Mouse (Mus musculus) MEL (cell line): Measurements from ENCODE around the gene Stambp. TPM values are rescaled to one million over a fixed set of nuclear protein-coding genes. Genes with fewer than 3 reads are reported as not detected.

Experiments used
- DNase-seq: peaks from one replicate; pipeline ENCODE4 v3.0.0; 2011; ENCODE audit warnings: low read depth, low spot score
- H3K27ac ChIP-seq: 2 replicates; pipeline ENCODE4 v1.5.1; 2012; ENCODE audit warnings: low read depth, mild to moderate bottlenecking, control low read depth, low read length, moderate library complexity; ENCODE audit not compliant: control insufficient read depth
- H3K27me3 ChIP-seq, 2 experiments: fragments of 150-350 bp in 1 of 2; sonication (generic) in 1 of 2; 2 replicates each; pipeline ENCODE4 v1.6.1; 2012; ENCODE audit warnings: low read length in 2 of 2, mild to moderate bottlenecking in 2 of 2, improper control_type of control experiment in 1 of 2, moderate library complexity in 1 of 2; ENCODE audit not compliant: insufficient read depth in 2 of 2, control insufficient read depth in 1 of 2
- H3K36me3 ChIP-seq, 2 experiments: 2 replicates each; pipeline ENCODE4 v1.6.1; 2012 to 2014; ENCODE audit warnings: low read length in 2 of 2, improper control_type of control experiment in 1 of 2, inconsistent platforms in 1 of 2, mild to moderate bottlenecking in 1 of 2; ENCODE audit not compliant: insufficient read depth in 2 of 2, control insufficient read depth in 1 of 2
- H3K4me1 ChIP-seq, 2 experiments: fragments of 150-350 bp in 1 of 2; sonication (generic) in 1 of 2; 2 replicates each; pipeline ENCODE4 v1.6.1; 2012; ENCODE audit warnings: low read length in 2 of 2, improper control_type of control experiment in 1 of 2, mild to moderate bottlenecking in 1 of 2; ENCODE audit not compliant: insufficient read depth in 2 of 2, control insufficient read depth in 1 of 2
- H3K4me3 ChIP-seq, 2 experiments: fragments of 150-350 bp in 1 of 2; sonication (generic) in 1 of 2; 2 replicates each; pipeline ENCODE4 v1.5.1; 2012; ENCODE audit warnings: low read depth in 2 of 2, low read length in 2 of 2, mild to moderate bottlenecking in 2 of 2, moderate library complexity in 2 of 2, control low read depth in 1 of 2, improper control_type of control experiment in 1 of 2; ENCODE audit not compliant: control insufficient read depth in 1 of 2, insufficient read depth in 1 of 2
- H3K79me2 ChIP-seq: 2 replicates; pipeline ENCODE4 v1.6.1; 2012; ENCODE audit warnings: mild to moderate bottlenecking, low read length, moderate library complexity; ENCODE audit not compliant: control insufficient read depth, poor library complexity, insufficient read depth
- H3K9ac ChIP-seq: 2 replicates; pipeline ENCODE4 v1.6.1; 2012; ENCODE audit warnings: low read depth, mild to moderate bottlenecking, control low read depth, low read length, moderate library complexity; ENCODE audit not compliant: control insufficient read depth, poor library complexity, severe bottlenecking
- H3K9me3 ChIP-seq: fragments of 150-350 bp; sonication (generic); replicated peaks from 2 replicates; pipeline ENCODE4 v1.6.1; 2012; ENCODE audit warnings: mild to moderate bottlenecking, low read length, improper control_type of control experiment, moderate library complexity; ENCODE audit not compliant: insufficient read depth
- BHLHE40 ChIP-seq: IDR thresholded peaks from 2 replicates; pipeline ENCODE4 v1.6.1; 2012; ENCODE audit warnings: low read depth, mild to moderate bottlenecking, inconsistent platforms, low read length, improper control_type of control experiment, borderline replicate concordance
- CHD1 ChIP-seq: IDR thresholded peaks from 2 replicates; pipeline ENCODE4 v1.6.1; 2012; ENCODE audit warnings: low read depth, mild to moderate bottlenecking, inconsistent platforms, low read length, improper control_type of control experiment
- CHD2 ChIP-seq: IDR thresholded peaks from 2 replicates; pipeline ENCODE4 v1.6.1; 2011; ENCODE audit warnings: low read length, improper control_type of control experiment
- E2F4 ChIP-seq: IDR thresholded peaks from 2 replicates; pipeline ENCODE4 v1.6.1; 2011; ENCODE audit warnings: low read depth, low read length, improper control_type of control experiment, borderline replicate concordance
- ELF1 ChIP-seq: IDR thresholded peaks from 2 replicates; pipeline ENCODE4 v1.6.1; 2014; ENCODE audit warnings: low read depth, mild to moderate bottlenecking, inconsistent platforms, low read length, improper control_type of control experiment, moderate library complexity
- GABPA ChIP-seq: IDR thresholded peaks from 2 replicates; pipeline ENCODE4 v1.6.1; 2012; ENCODE audit warnings: low read depth, mild to moderate bottlenecking, inconsistent platforms, low read length, improper control_type of control experiment, moderate library complexity
- GATA1 ChIP-seq: IDR thresholded peaks from 2 replicates; pipeline ENCODE4 v1.6.1; 2011; ENCODE audit warnings: low read depth, low read length, improper control_type of control experiment
- HCFC1 ChIP-seq: IDR thresholded peaks from 2 replicates; pipeline ENCODE4 v1.6.1; 2012; ENCODE audit warnings: low read depth, mild to moderate bottlenecking, inconsistent platforms, low read length, improper control_type of control experiment, moderate library complexity
- MAX ChIP-seq: IDR thresholded peaks from 2 replicates; pipeline ENCODE4 v1.6.1; 2011; ENCODE audit warnings: low read length, improper control_type of control experiment
- MAZ ChIP-seq: IDR thresholded peaks from 2 replicates; pipeline ENCODE4 v1.6.1; 2012; ENCODE audit warnings: low read depth, mild to moderate bottlenecking, inconsistent platforms, low read length, improper control_type of control experiment
- MEF2A ChIP-seq: IDR thresholded peaks from 2 replicates; pipeline ENCODE4 v1.6.1; 2014; ENCODE audit warnings: low read depth, mild to moderate bottlenecking, inconsistent platforms, low read length, improper control_type of control experiment; ENCODE audit not compliant: poor library complexity, insufficient replicate concordance, severe bottlenecking; ENCODE audit errors: extremely low read depth
- MYC ChIP-seq: IDR thresholded peaks from 2 replicates; pipeline ENCODE4 v1.6.1; 2011; ENCODE audit warnings: low read depth, mild to moderate bottlenecking, low read length, improper control_type of control experiment, moderate library complexity
- NELFE ChIP-seq: IDR thresholded peaks from 2 replicates; pipeline ENCODE4 v1.6.1; 2011; ENCODE audit warnings: low read depth, low read length, improper control_type of control experiment
- NRF1 ChIP-seq: IDR thresholded peaks from 2 replicates; pipeline ENCODE4 v1.6.1; 2014; ENCODE audit warnings: low read depth, mild to moderate bottlenecking, inconsistent platforms, low read length, improper control_type of control experiment, moderate library complexity; ENCODE audit not compliant: poor library complexity, insufficient read depth, severe bottlenecking
- POLR2A ChIP-seq, 2 experiments: IDR thresholded peaks; 2 replicates each; pipeline ENCODE4 v1.6.1; 2011 to 2012; ENCODE audit warnings: low read length in 2 of 2, mild to moderate bottlenecking in 2 of 2, control low read depth in 1 of 2, improper control_type of control experiment in 1 of 2, low read depth in 1 of 2, moderate library complexity in 1 of 2; ENCODE audit not compliant: control insufficient read depth in 1 of 2, insufficient read depth in 1 of 2, poor library complexity in 1 of 2
- RAD21 ChIP-seq: IDR thresholded peaks from 2 replicates; pipeline ENCODE4 v1.6.1; 2011; ENCODE audit warnings: mild to moderate bottlenecking, low read depth, low read length, improper control_type of control experiment
- RCOR1 ChIP-seq: IDR thresholded peaks from 2 replicates; pipeline ENCODE4 v1.6.1; 2012; ENCODE audit warnings: low read depth, mild to moderate bottlenecking, inconsistent platforms, low read length, improper control_type of control experiment
- SIN3A ChIP-seq: IDR thresholded peaks from 2 replicates; pipeline ENCODE4 v1.6.1; 2012; ENCODE audit warnings: low read length, improper control_type of control experiment, inconsistent platforms
- TAL1 ChIP-seq: IDR thresholded peaks from 2 replicates; pipeline ENCODE4 v1.6.1; 2012; ENCODE audit warnings: mild to moderate bottlenecking, inconsistent platforms, low read length, moderate library complexity, mixed read lengths
- TCF12 ChIP-seq: IDR thresholded peaks from 2 replicates; pipeline ENCODE4 v1.6.1; 2014; ENCODE audit warnings: low read depth, mild to moderate bottlenecking, inconsistent platforms, low read length, improper control_type of control experiment, moderate library complexity
- UBTF ChIP-seq: IDR thresholded peaks from 2 replicates; pipeline ENCODE4 v1.6.1; 2012; ENCODE audit warnings: low read depth, mild to moderate bottlenecking, inconsistent platforms, low read length, improper control_type of control experiment, moderate library complexity, borderline replicate concordance; ENCODE audit not compliant: insufficient read depth
- USF1 ChIP-seq: IDR thresholded peaks from 2 replicates; pipeline ENCODE4 v1.6.1; 2014; ENCODE audit warnings: low read depth, mild to moderate bottlenecking, inconsistent platforms, low read length, improper control_type of control experiment, moderate library complexity
- USF2 ChIP-seq, 2 experiments: IDR thresholded peaks; 2 replicates each; pipeline ENCODE4 v1.6.1; 2011 to 2012; ENCODE audit warnings: improper control_type of control experiment in 2 of 2, low read length in 2 of 2, borderline replicate concordance in 1 of 2, inconsistent platforms in 1 of 2, low read depth in 1 of 2, mild to moderate bottlenecking in 1 of 2; ENCODE audit not compliant: insufficient read depth in 1 of 2
- ZC3H11A ChIP-seq: IDR thresholded peaks from 2 replicates; pipeline ENCODE4 v1.6.1; 2012; ENCODE audit warnings: low read depth, mild to moderate bottlenecking, inconsistent platforms, low read length, improper control_type of control experiment
- ZNF384 ChIP-seq: IDR thresholded peaks from 2 replicates; pipeline ENCODE4 v1.6.1; 2012; ENCODE audit warnings: low read depth, mild to moderate bottlenecking, inconsistent platforms, low read length, improper control_type of control experiment
- polyA plus RNA-seq, 2 experiments: library from polyadenylated mRNA; stranded (reverse) in 1 of 2; unstranded in 1 of 2; fragments of >175 nt in 1 of 2; fragments of >200 nt in 1 of 2; gene quantifications; 2 replicates each; pipeline versions ENCODE4 v1.2.1 to v1.2.4; 2012; ENCODE audit warnings: low replicate concordance in 2 of 2, low read depth in 1 of 2; ENCODE audit not compliant: insufficient read length in 2 of 2, insufficient read depth in 1 of 2, missing spikeins in 1 of 2
- total RNA-seq: library from RNA; depleted of rRNA; stranded (reverse); fragments of 300-350 nt; gene quantifications from 2 replicates; pipeline ENCODE4 v1.2.3, GENCODE M21; 2012

Gene Stambp
- total and polyA plus RNA-seq, 3 experiments = 4.0 to 18.3 TPM; not detected in 1

- H3K27me3 ChIP-seq = peaks cover 2 to 14% of the 10 kb centered on the region in 2 experiments; a peak in 3 of 4 replicates
- DNase-seq = no peak
- no peak overlapping the region for H3K9ac ChIP-seq
- no peak overlapping the region for H3K27ac ChIP-seq
- no peak overlapping the region for H3K4me3 ChIP-seq
- no peak for TF ChIP-seq CHD2
- TF ChIP-seq MAX = no peak
- H3K4me1 ChIP-seq = peaks cover 0 to 4% of the 10 kb centered on the region in 2 experiments; a peak in 2 of 4 replicates
- peaks cover 0 to 2% of the 10 kb centered on the region in 2 experiments; a peak in 1 of 4 replicates for H3K36me3 ChIP-seq
- no peaks in the 10 kb centered on the region for H3K9me3 ChIP-seq
- no peaks in the 10 kb centered on the region for H3K79me2 ChIP-seq
These were observed 39.9 kb downstream of the Stambp start for GRCm38 (mm10) chr6:83532608-83533007.

DNA sequence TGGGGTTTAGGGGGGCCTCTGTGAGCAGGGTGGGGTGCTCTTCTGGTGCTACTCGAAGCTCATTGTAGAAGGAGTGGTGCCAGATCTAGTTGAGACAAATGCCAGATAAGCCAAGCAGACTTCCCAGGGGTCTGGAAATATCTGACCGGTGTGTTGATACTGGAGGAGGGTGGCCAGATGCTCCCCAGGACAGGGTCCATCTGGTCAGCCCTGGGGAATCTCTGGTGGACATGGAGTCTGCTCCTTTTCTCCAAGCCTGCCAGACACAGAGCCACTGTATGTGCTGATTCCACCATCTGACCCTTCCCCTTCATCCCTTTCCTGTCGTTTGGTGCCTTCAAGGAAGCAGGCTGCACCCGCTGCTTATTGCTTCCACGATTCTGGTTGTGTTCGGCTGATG, 49.3 kb downstream of the Stambp start:
- no peaks in the 10 kb centered on the region for H3K36me3 ChIP-seq
- H3K27me3 ChIP-seq = peaks cover 1 to 4% of the 10 kb centered on the region in 2 experiments; a peak in 2 of 4 replicates
- no peak overlapping the region for H3K4me3 ChIP-seq
- TF ChIP-seq USF1 (no peak), MYC (no peak), BHLHE40 (no peak), UBTF (no peak), TAL1 (no peak), E2F4 (no peak), MAZ (no peak), CHD1 (no peak), NRF1 (no peak), SIN3A (no peak), GATA1 (no peak), USF2 (IDR thresholded peaks at IDR 0.05; ENCODE audit: borderline replicate concordance in 1 of 2, insufficient read depth in 1 of 2, low read depth in 1 of 2, low read length in 2 of 2) (no peak), GABPA (no peak), RCOR1 (no peak)
- no peak overlapping the region for H3K9ac ChIP-seq
- H3K27ac ChIP-seq = no peak overlapping the region
- no peak for DNase-seq
- H3K4me1 ChIP-seq = no peaks in the 10 kb centered on the region; a peak in 1 of 4 replicates
- H3K9me3 ChIP-seq = no peaks in the 10 kb centered on the region
- H3K79me2 ChIP-seq = no peaks in the 10 kb centered on the region

- Histone ChIP-seq H3K9ac (no peak overlapping the region), H3K36me3 (no peaks in the 10 kb centered on the region), H3K79me2 (no peaks in the 10 kb centered on the region), H3K9me3 (no peaks in the 10 kb centered on the region), H3K4me3 (no peak overlapping the region), H3K27ac (no peak overlapping the region), H3K4me1 (no peaks in the 10 kb centered on the region; a peak in 1 of 4 replicates), H3K27me3 (peaks cover 1 to 2% of the 10 kb centered on the region in 2 experiments; a peak in 2 of 4 replicates)
- no peak for DNase-seq
- TF ChIP-seq MYC (no peak), BHLHE40 (no peak), GABPA (no peak), NRF1 (no peak), E2F4 (no peak), ZNF384 (no peak), MEF2A (no peak), TCF12 (no peak), RAD21 (no peak), UBTF (no peak), ZC3H11A (no peak), HCFC1 (no peak), ELF1 (no peak), NELFE (no peak), GATA1 (no peak), CHD1 (no peak), POLR2A (IDR thresholded peaks at IDR 0.05; ENCODE audit: control insufficient read depth in 1 of 2, insufficient read depth in 1 of 2, low read depth in 1 of 2, low read length in 2 of 2, poor library complexity in 1 of 2) (no peak)
These were observed 50.7 kb downstream of the Stambp start for GRCm38 (mm10) chr6:83521784-83522183.
